Mouse (Mus musculus) heart, embryonic 14.5 days (tissue): ENCODE measurements around the gene Nckap5. TPM values are rescaled to one million over a fixed set of nuclear protein-coding genes. Genes with fewer than 3 reads are reported as not detected.

Experiments
- ATAC-seq: fragments of 200-750 bp; cut with Nextera tagmentation; 2 replicates; pipeline ENCODE4 v1.8.0; 2017; ENCODE audit warnings: low read depth, moderate TSS enrichment; ENCODE audit not compliant: insufficient number of reproducible peaks, insufficient read depth, low FRiP score
- H3K27ac ChIP-seq, 2 experiments: fragments of 200-500 bp in 1 of 2; fragments of 300-500 bp in 1 of 2; sonication (generic) in 1 of 2; replicated peaks in 1 of 2; 2 replicates each; pipeline ENCODE4 v1.5.1; 2012 to 2014; ENCODE audit warnings: low read depth in 2 of 2, low read length in 2 of 2, control low read depth in 1 of 2, mild to moderate bottlenecking in 1 of 2, mixed read lengths in 1 of 2; ENCODE audit not compliant: control insufficient read depth in 1 of 2, insufficient read depth in 1 of 2
- H3K27me3 ChIP-seq: fragments of 300-500 bp; sonication (generic); 2 replicates; pipeline ENCODE4 v1.6.1; 2014; ENCODE audit warnings: mild to moderate bottlenecking, low read length, control low read depth; ENCODE audit not compliant: control insufficient read depth, insufficient read depth
- H3K36me3 ChIP-seq: fragments of 300-500 bp; sonication (generic); 2 replicates; pipeline ENCODE4 v1.6.1; 2014; ENCODE audit warnings: mild to moderate bottlenecking, control low read depth, low read length, mixed read lengths; ENCODE audit not compliant: control insufficient read depth, insufficient read depth
- H3K4me1 ChIP-seq, 2 experiments: fragments of 200-500 bp in 1 of 2; fragments of 300-500 bp in 1 of 2; sonication (generic) in 1 of 2; 2 replicates each; pipeline ENCODE4 v1.6.1; 2012 to 2014; ENCODE audit warnings: low read length in 2 of 2, control low read depth in 1 of 2, mixed read lengths in 1 of 2; ENCODE audit not compliant: control insufficient read depth in 2 of 2, insufficient read depth in 2 of 2
- H3K4me2 ChIP-seq: fragments of 300-500 bp; sonication (generic); 2 replicates; pipeline ENCODE4 v1.6.1; 2014; ENCODE audit warnings: mild to moderate bottlenecking, low read length
- H3K4me3 ChIP-seq, 2 experiments: fragments of 200-500 bp in 1 of 2; fragments of 300-500 bp in 1 of 2; sonication (generic) in 1 of 2; 2 replicates each; pipeline ENCODE4 v1.5.1; 2012 to 2014; ENCODE audit warnings: low read length in 2 of 2, mild to moderate bottlenecking in 2 of 2, control low read depth in 1 of 2, low read depth in 1 of 2, moderate library complexity in 1 of 2; ENCODE audit not compliant: control insufficient read depth in 1 of 2, insufficient read depth in 1 of 2
- H3K9ac ChIP-seq: fragments of 300-500 bp; sonication (generic); 2 replicates; pipeline ENCODE4 v1.6.1; 2014; ENCODE audit warnings: mild to moderate bottlenecking, low read length
- H3K9me3 ChIP-seq: fragments of 300-500 bp; sonication (generic); 2 replicates; pipeline ENCODE4 v1.6.1; 2016; ENCODE audit warnings: low read length, control low read depth; ENCODE audit not compliant: control insufficient read depth
- WGBS: fragments of 180-500 bp; shearing (Covaris S2); extraction: QIAGEN DNeasy Blood & Tissue Kit; methylation state at CpG from one replicate; pipeline ENCODE4 v1.1.7; 2014; 5-methylcytosine and 5-hydroxymethylcytosine counted together
- polyA plus RNA-seq: library from polyadenylated mRNA; unstranded; fragments of >200 nt; fragmentation: Nextera tagmentation; extraction: Ambion mirVana; gene quantifications from 2 replicates; pipeline ENCODE4 v1.2.1, GENCODE M21; 2014

The Nckap5 gene
- polyA plus RNA-seq, 1 experiment from 2014 or later: 9.4 TPM

DNA sequence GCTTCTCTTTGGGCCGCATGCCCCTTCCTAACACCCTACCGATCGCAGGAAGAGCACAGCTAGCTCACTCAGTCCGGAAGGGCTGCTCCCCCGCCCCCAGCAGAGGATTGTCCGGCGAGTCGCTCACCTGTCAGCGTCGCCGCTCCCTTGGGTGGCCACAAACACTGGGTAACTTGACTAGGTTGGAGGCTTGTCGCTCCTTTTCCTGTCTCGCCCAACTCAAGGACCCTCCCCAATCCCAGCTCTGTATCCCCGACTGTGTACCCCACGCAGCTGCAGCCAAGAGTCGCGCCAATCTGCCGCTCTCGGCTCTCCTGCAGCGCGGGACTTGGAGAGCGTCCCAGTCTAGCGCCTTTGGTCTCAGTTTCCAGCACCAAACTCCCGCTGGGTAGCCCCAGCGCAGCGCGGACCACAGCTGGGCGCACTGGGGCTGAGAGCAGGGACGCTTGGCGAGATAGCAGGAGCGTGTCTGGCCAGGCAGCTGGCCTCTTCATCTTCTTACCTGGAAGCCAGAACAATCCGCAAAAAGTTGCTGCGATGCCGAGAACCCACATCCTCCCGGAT lies 919.2 kb downstream of the Nckap5 start:
- Histone ChIP-seq H3K36me3 (no peaks in the 10 kb centered on the region), H3K27me3 (peaks cover 53% of the 10 kb centered on the region), H3K4me3 (peak overlapping the region; percentile 49 to 50), H3K4me2 (peak overlapping the region; percentile 97), H3K4me1 (peaks cover 11 to 15% of the 10 kb centered on the region in 2 experiments; a peak in 3 of 4 replicates), H3K9me3 (no peaks in the 10 kb centered on the region), H3K27ac (no peak overlapping the region), H3K9ac (peak overlapping the region; percentile 60)
- WGBS: under 1% methylated on average over 35 of the region's 35 CpGs
- ATAC-seq: peak; percentile 38; the same call in 1 of the 2 replicates

DNA sequence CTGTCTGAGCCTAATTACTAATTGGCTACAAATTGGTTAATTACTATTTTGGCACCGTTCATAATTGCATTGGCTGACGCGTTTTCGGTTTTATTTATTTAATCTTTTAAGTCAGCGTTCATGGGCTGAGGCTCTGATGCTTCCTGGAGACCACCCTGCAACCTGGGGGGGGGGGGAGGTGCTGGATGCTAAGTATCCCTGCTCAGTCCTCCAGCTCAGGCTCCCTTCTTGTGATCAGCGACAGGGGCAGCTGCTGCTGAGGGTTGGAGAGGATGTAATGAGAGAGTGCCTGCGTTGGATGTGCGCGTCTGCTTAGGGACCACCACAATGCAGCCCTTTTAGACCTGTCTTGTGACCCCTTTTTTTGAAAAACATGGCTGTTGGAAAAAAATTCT lies 919.7 kb downstream of the Nckap5 start:
- Histone ChIP-seq H3K36me3 (no peaks in the 10 kb centered on the region), H3K27ac (no peak overlapping the region), H3K9ac (peak overlapping the region; percentile 60; the same call in 1 of the 2 replicates), H3K9me3 (no peaks in the 10 kb centered on the region), H3K4me1 (peaks cover 11 to 15% of the 10 kb centered on the region in 2 experiments; a peak in 3 of 4 replicates), H3K4me2 (peak overlapping the region; percentile 97), H3K4me3 (peak overlapping the region; percentile 49 to 50), H3K27me3 (peaks cover 53% of the 10 kb centered on the region)
- 3% methylated on average over 9 of the region's 9 CpGs for WGBS
- ATAC-seq: no peak

DNA sequence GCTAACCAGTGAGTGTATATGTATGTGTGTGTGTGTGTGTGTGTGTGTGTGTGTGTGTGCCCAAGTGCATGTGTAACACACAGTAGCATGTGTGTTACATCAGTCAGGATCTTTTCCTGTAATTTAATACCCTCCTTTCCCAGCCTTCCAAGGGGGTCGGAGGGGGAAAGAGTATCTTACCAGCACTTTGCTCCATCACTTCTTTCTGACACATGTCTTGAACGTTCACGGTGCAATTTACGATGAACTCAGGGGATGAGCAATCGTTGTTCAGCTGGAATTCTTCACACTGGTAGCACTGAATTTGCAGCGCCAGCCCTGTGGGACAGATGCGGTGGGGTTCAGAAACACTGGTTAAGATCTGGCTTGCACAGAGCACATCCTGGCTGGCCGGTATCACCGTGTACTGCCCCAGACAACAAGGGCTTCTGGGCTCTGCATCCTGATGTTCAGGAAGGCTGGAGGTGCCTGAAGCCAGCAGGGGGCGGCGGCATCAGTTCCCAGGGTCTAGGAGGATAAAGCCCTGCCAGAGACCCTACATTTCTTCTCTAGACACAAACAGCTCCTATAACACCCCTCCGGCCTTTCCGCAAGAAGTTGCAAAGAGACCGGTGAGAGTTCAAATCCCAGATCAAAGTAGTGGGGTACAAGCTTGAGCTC lies 920.3 kb downstream of the Nckap5 start:
- Histone ChIP-seq H3K4me1 (peaks cover 11 to 15% of the 10 kb centered on the region in 2 experiments; a peak in 3 of 4 replicates), H3K9me3 (no peaks in the 10 kb centered on the region), H3K4me2 (peak overlapping the region; percentile 97), H3K9ac (no peak overlapping the region), H3K27me3 (peaks cover 53% of the 10 kb centered on the region), H3K36me3 (no peaks in the 10 kb centered on the region), H3K4me3 (peak overlapping the region; percentile 49 to 50; a peak in 2 of 4 replicates), H3K27ac (no peak overlapping the region)
- ATAC-seq: no peak
- 15% methylated on average over 14 of the region's 14 CpGs for WGBS

DNA sequence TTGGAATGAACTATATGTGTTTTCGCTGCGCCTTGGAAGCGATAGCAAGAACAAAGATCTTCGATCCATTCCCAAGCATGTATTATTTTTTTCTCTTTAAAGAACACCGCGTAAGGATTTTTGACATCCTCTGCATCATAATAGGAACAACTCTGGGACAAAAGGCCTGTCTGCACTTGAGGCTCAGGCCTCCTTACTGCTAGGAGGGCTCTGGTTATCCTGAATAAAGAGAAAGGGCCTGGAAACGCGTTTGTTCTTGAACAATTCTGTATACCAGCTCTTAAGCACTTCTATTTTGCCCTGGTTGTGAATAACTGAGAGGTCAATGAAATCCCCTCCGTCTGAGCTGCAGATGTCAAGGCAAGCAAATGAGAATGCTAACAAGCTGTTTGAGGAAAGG lies 937.4 kb downstream of the Nckap5 start:
- no peaks in the 10 kb centered on the region for H3K27me3 ChIP-seq
- ATAC-seq: no peak
- no peak overlapping the region for H3K4me2 ChIP-seq
- H3K27ac ChIP-seq: no peak overlapping the region
- no peak overlapping the region for H3K4me3 ChIP-seq
- no peak overlapping the region for H3K9ac ChIP-seq
- H3K9me3 ChIP-seq: no peaks in the 10 kb centered on the region
- no peaks in the 10 kb centered on the region for H3K36me3 ChIP-seq
- H3K4me1 ChIP-seq: no peaks in the 10 kb centered on the region
- 81% methylated on average over 9 of the region's 9 CpGs for WGBS

DNA sequence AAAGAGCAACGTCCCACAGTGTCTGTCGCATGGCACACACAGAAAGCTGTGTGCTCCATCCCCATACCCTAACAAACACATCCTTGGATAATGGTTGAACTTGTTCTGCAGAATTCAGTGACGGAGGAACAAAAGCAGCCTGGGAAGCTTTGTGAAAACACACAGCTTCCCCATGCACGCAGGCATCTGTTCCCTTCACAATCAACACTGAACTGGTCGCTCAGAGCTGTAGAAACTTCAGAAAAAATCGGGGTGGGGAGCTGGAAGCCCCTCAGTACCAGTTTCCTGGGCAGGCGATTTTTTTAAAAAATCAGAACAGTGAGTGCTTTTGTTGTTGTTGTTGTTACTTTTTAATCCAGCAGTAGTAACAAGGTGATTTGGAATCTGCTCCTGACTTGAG lies 960.5 kb downstream of the Nckap5 start:
- Histone ChIP-seq H3K9ac (no peak overlapping the region), H3K9me3 (no peaks in the 10 kb centered on the region), H3K4me1 (no peaks in the 10 kb centered on the region), H3K36me3 (no peaks in the 10 kb centered on the region), H3K4me2 (no peak overlapping the region), H3K27me3 (no peaks in the 10 kb centered on the region), H3K27ac (no peak overlapping the region), H3K4me3 (no peak overlapping the region)
- 59% methylated on average over 7 of the region's 7 CpGs for WGBS
- ATAC-seq: no peak
